Mouse (Mus musculus) adrenal gland, postnatal 25 days (tissue): ENCODE results near the gene Kiz. TPM values are rescaled to one million over a fixed set of nuclear protein-coding genes. Genes with fewer than 3 reads are reported as not detected.

Experiments used
- DNase-seq: peaks from one replicate; pipeline ENCODE4 v3.0.0; 2021; ENCODE audit warnings: mixed read lengths
- long read RNA-seq: library from polyadenylated mRNA; stranded (forward); transcript quantifications from one replicate; pipeline ENCODE4 v2.0.0, GENCODE M21; 2021
- total RNA-seq: library from RNA; stranded (reverse); gene quantifications from 2 replicates; pipeline ENCODE4 v1.2.3, GENCODE M21; 2021

The Kiz gene
- 42.9 and 51.9 TPM in 2 replicates for total RNA-seq
- long read RNA-seq, transcript Kiz-201 (14 exons, 2,183 nt), result major isoform, 73 of 81 reads
- long read RNA-seq, partial matches to known transcripts, result 2 of 81 reads
- long read RNA-seq, other reads (novel, unspliced or antisense), result 6 of 81 reads

GRCm38 (mm10) chr2:146855599-146856039, at the start of gene Kiz:
Gene Kiz, plus strand, starts transcription at chr2:146855864.
- peak; percentile 97 for DNase-seq

- no peak for DNase-seq
Measured at GRCm38 (mm10) chr2:146809706-146810256, 45.9 kb upstream of the Kiz start.

GRCm38 (mm10) chr2:146810695-146811094, 45.0 kb upstream of the Kiz start:
- DNase-seq, result no peak

GRCm38 (mm10) chr2:146814978-146815377, 40.7 kb upstream of the Kiz start:
- no peak for DNase-seq

GRCm38 (mm10) chr2:146819065-146819464, 36.6 kb upstream of the Kiz start:
- no peak for DNase-seq

GRCm38 (mm10) chr2:146823483-146823951, 32.1 kb upstream of the Kiz start:
- DNase-seq, result no peak

GRCm38 (mm10) chr2:146824043-146824442, 31.6 kb upstream of the Kiz start:
- no peak for DNase-seq

- no peak for DNase-seq
Measured at GRCm38 (mm10) chr2:146828006-146828405, 27.7 kb upstream of the Kiz start.

GRCm38 (mm10) chr2:146833222-146834063, 22.2 kb upstream of the Kiz start:
- no peak for DNase-seq

GRCm38 (mm10) chr2:146834064-146834313, 21.7 kb upstream of the Kiz start:
- no peak for DNase-seq

GRCm38 (mm10) chr2:146834314-146835201, 21.1 kb upstream of the Kiz start:
- DNase-seq, result peak; percentile 11

GRCm38 (mm10) chr2:146835241-146835990, 20.2 kb upstream of the Kiz start:
- DNase-seq, result no peak

GRCm38 (mm10) chr2:146836246-146836645, 19.4 kb upstream of the Kiz start:
- DNase-seq, result no peak

- DNase-seq, result no peak
Measured at GRCm38 (mm10) chr2:146836871-146837550, 18.7 kb upstream of the Kiz start.

- DNase-seq, result no peak
Measured at GRCm38 (mm10) chr2:146837653-146838052, 18.0 kb upstream of the Kiz start.

- DNase-seq, result no peak
Measured at GRCm38 (mm10) chr2:146838596-146839302, 16.9 kb upstream of the Kiz start.

- DNase-seq, result peak; percentile 7
Measured at GRCm38 (mm10) chr2:146839303-146840030, 16.2 kb upstream of the Kiz start.

- no peak for DNase-seq
Measured at GRCm38 (mm10) chr2:146847863-146848262, 7.8 kb upstream of the Kiz start.

GRCm38 (mm10) chr2:146856120-146856519, 456 bp downstream of the Kiz start:
- DNase-seq, result peak; percentile 25

- no peak for DNase-seq
Measured at GRCm38 (mm10) chr2:146856853-146857252, 1.2 kb downstream of the Kiz start.
